In genomic region chr5:21144506-21145169, GRCm38 (mm10) we compare ENCODE assay signal across 9 mouse cellular contexts. TPM values are rescaled to one million over a fixed set of nuclear protein-coding genes. Genes with fewer than 3 reads are reported as not detected.
A peak's percentile ranks its signal among the peaks of the same experiment; 100 is the strongest.
DNase-seq lines count a peak whose midpoint lies in the region; ATAC-seq lines count a peak whose summit lies in the region.
"Had no signal": no experiment of that assay in that cellular context is flagged by ENCODE, and none has a peak within 500 bp of the region (broad histone marks: within the 10 kb centered on the region; RNA-seq: fewer than 3 reads in every experiment).

No protein-coding gene starts in this region.

- peaks cover 7% of the 10 kb centered on the region for H3K4me1 ChIP-seq in intestine, embryonic 16.5 days (ENCODE audit: control insufficient read depth, insufficient read depth, low read length)

- H3K36me3 ChIP-seq in intestine, embryonic 16.5 days (ENCODE audit: control insufficient read depth, insufficient read depth, low read length) = no peaks in the 10 kb centered on the region

- no peak overlapping the region for H3K4me3 ChIP-seq in intestine, embryonic 16.5 days (ENCODE audit: low read length)

- DNase-seq in urinary bladder, postnatal 14 days (ENCODE audit: low spot score) = peak; percentile 32
- no peak for DNase-seq in urinary bladder, postnatal 10 days (ENCODE audit: low spot score)
- DNase-seq in gastrocnemius, postnatal 14 days = peak; percentile 83
- DNase-seq in lung, adult 18-20 months = peak; percentile 50 to 69
- DNase-seq in yolk sac, embryonic 10.5 days (ENCODE audit: low spot score) = peak; percentile 53
- no peak for DNase-seq in right cerebral cortex, adult 18-20 months
- no peak for DNase-seq in frontal cortex, postnatal 36 days (ENCODE audit: low spot score in 2 of 2)

- no peaks in the 10 kb centered on the region for H3K9me3 ChIP-seq in intestine, embryonic 16.5 days (ENCODE audit: control insufficient read depth, low read length)

- H3K27me3 ChIP-seq in intestine, embryonic 16.5 days (replicated peaks; ENCODE audit: control insufficient read depth, insufficient read depth, low read length) = no peaks in the 10 kb centered on the region

- H3K4me2 ChIP-seq in intestine, embryonic 16.5 days (ENCODE audit: low read depth, low read length) = no peak overlapping the region

- 17% methylated on average over 8 of the region's 8 CpGs for WGBS in intestine, embryonic 16.5 days

- intact Hi-C loops in gastrocnemius, postnatal 14 days (cut with DNase I; ENCODE audit: low total_unique reads) = no loop called here

- peak; percentile 90 for ATAC-seq in intestine, embryonic 16.5 days

- H3K9ac ChIP-seq in intestine, embryonic 16.5 days (ENCODE audit: low read depth, low read length) = no peak overlapping the region
- H3K9ac ChIP-seq: liver, embryonic 14.5 days had no signal

- H3K27ac ChIP-seq in intestine, embryonic 16.5 days (ENCODE audit: low read length) = no peak overlapping the region
- H3K27ac ChIP-seq: liver, embryonic 14.5 days had no signal

RNA-seq across cellular contexts. Expression of gene Gsap, which starts 41.4 kb away (rescaled TPM):
- total RNA-seq in gastrocnemius, postnatal 14 days (2021) = 1 to 10 TPM; 2.1 to 2.4 TPM
- polyA plus RNA-seq in intestine, embryonic 16.5 days (2015; fragmentation: Nextera tagmentation; extraction: Ambion mirVana) = 2.0 TPM in 2 replicates

Comparison
In these comparisons a context has a peak if more than half of its experiments do, and no peak if none do; other contexts are left out.
1. DNase-seq: peak in urinary bladder, postnatal 14 days (single experiment), gastrocnemius, postnatal 14 days (single experiment), lung, adult 18-20 months (2 of 2) and yolk sac, embryonic 10.5 days (single experiment); none in urinary bladder, postnatal 10 days (single experiment), right cerebral cortex, adult 18-20 months (single experiment) and frontal cortex, postnatal 36 days (0 of 2).